Mouse (Mus musculus): ENCODE data around the gene Hsd3b2. TPM values are rescaled to one million over a fixed set of nuclear protein-coding genes. Genes with fewer than 3 reads are reported as not detected.
"Not testable (repeated sequence)": the region's sequence is repeated elsewhere in the genome, so short reads cannot be mapped to it uniquely, and the experiment has no call there.

Hsd3b2 gene
- not detected in 2 replicates for polyA plus RNA-seq (2014; fragmentation: Nextera tagmentation; extraction: Ambion mirVana)

- Histone ChIP-seq H3K27ac (ENCODE audit: low read depth, low read length) (no peak within 1 kb of the TSS), H3K4me3 (ENCODE audit: low read depth, low read length) (no peak within 1 kb of the TSS), H3K9ac (ENCODE audit: low read length) (no peak within 1 kb of the TSS), H3K4me1 (replicated peaks; ENCODE audit: control insufficient read depth, insufficient read depth, low read length) (no peaks in the 10 kb centered on the region), H3K36me3 (ENCODE audit: control insufficient read depth, insufficient read depth, low read length) (no peaks in the 10 kb centered on the region), H3K4me2 (ENCODE audit: low read depth, low read length, severe bottlenecking) (no peak within 1 kb of the TSS), H3K9me3 (ENCODE audit: control insufficient read depth, low read length) (no peaks in the 10 kb centered on the region), H3K27me3 (ENCODE audit: control insufficient read depth, insufficient read depth, low read length) (no peaks in the 10 kb centered on the region)
- DNase-seq (ENCODE audit: low spot score) (no peak), ATAC-seq (replicated peaks; ENCODE audit: low FRiP score) (no peak)
- WGBS: 82% methylated on average over 1 of the region's 1 CpGs
These were observed at the start of gene Hsd3b2 for GRCm38 (mm10) chr3:98724376-98724775. Gene Hsd3b2, minus strand, starts transcription at chr3:98724543.

- Histone ChIP-seq H3K4me1 (replicated peaks; ENCODE audit: control insufficient read depth, insufficient read depth, low read length) (no peaks in the 10 kb centered on the region), H3K4me2 (ENCODE audit: low read depth, low read length, severe bottlenecking) (no peak overlapping the region), H3K9me3 (ENCODE audit: control insufficient read depth, low read length) (no peaks in the 10 kb centered on the region), H3K9ac (ENCODE audit: low read length) (no peak overlapping the region), H3K27me3 (ENCODE audit: control insufficient read depth, insufficient read depth, low read length) (no peaks in the 10 kb centered on the region), H3K27ac (ENCODE audit: low read depth, low read length) (no peak overlapping the region), H3K4me3 (ENCODE audit: low read depth, low read length) (no peak overlapping the region), H3K36me3 (ENCODE audit: control insufficient read depth, insufficient read depth, low read length) (no peaks in the 10 kb centered on the region)
- DNase-seq (ENCODE audit: low spot score) (no peak), ATAC-seq (replicated peaks; ENCODE audit: low FRiP score) (no peak)
These were observed 39.8 kb upstream of the Hsd3b2 start for GRCm38 (mm10) chr3:98764155-98764554.

GRCm38 (mm10) chr3:98756836-98757235, 32.5 kb upstream of the Hsd3b2 start:
- H3K36me3 ChIP-seq (ENCODE audit: control insufficient read depth, insufficient read depth, low read length): no peaks in the 10 kb centered on the region
- H3K27ac ChIP-seq (ENCODE audit: low read depth, low read length): no peak overlapping the region
- no peak overlapping the region for H3K9ac ChIP-seq (ENCODE audit: low read length)
- 88% methylated on average over 3 of the region's 3 CpGs for WGBS
- no peaks in the 10 kb centered on the region for H3K27me3 ChIP-seq (ENCODE audit: control insufficient read depth, insufficient read depth, low read length)
- H3K4me2 ChIP-seq (ENCODE audit: low read depth, low read length, severe bottlenecking): no peak overlapping the region
- no peaks in the 10 kb centered on the region for H3K9me3 ChIP-seq (ENCODE audit: control insufficient read depth, low read length)
- DNase-seq (ENCODE audit: low spot score) (no peak), ATAC-seq (replicated peaks; ENCODE audit: low FRiP score) (no peak)
- no peaks in the 10 kb centered on the region for H3K4me1 ChIP-seq (replicated peaks; ENCODE audit: control insufficient read depth, insufficient read depth, low read length)
- no peak overlapping the region for H3K4me3 ChIP-seq (ENCODE audit: low read depth, low read length)

GRCm38 (mm10) chr3:98752171-98752570, 27.8 kb upstream of the Hsd3b2 start:
- no peaks in the 10 kb centered on the region for H3K9me3 ChIP-seq (ENCODE audit: control insufficient read depth, low read length)
- WGBS: 83% methylated on average over 2 of the region's 2 CpGs
- no peak overlapping the region for H3K4me2 ChIP-seq (ENCODE audit: low read depth, low read length, severe bottlenecking)
- no peak overlapping the region for H3K9ac ChIP-seq (ENCODE audit: low read length)
- no peak overlapping the region for H3K4me3 ChIP-seq (ENCODE audit: low read depth, low read length)
- H3K4me1 ChIP-seq (replicated peaks; ENCODE audit: control insufficient read depth, insufficient read depth, low read length): no peaks in the 10 kb centered on the region
- no peaks in the 10 kb centered on the region for H3K27me3 ChIP-seq (ENCODE audit: control insufficient read depth, insufficient read depth, low read length)
- no peak for DNase-seq (ENCODE audit: low spot score)
- no peak overlapping the region for H3K27ac ChIP-seq (ENCODE audit: low read depth, low read length)
- H3K36me3 ChIP-seq (ENCODE audit: control insufficient read depth, insufficient read depth, low read length): no peaks in the 10 kb centered on the region
- no peak for ATAC-seq (replicated peaks; ENCODE audit: low FRiP score)

GRCm38 (mm10) chr3:98741043-98741442, 16.7 kb upstream of the Hsd3b2 start:
- H3K27me3 ChIP-seq (ENCODE audit: control insufficient read depth, insufficient read depth, low read length); H3K27ac ChIP-seq (ENCODE audit: low read depth, low read length); H3K4me3 ChIP-seq (ENCODE audit: low read depth, low read length); H3K4me1 ChIP-seq (replicated peaks; ENCODE audit: control insufficient read depth, insufficient read depth, low read length); DNase-seq (ENCODE audit: low spot score); H3K36me3 ChIP-seq (ENCODE audit: control insufficient read depth, insufficient read depth, low read length); ATAC-seq (replicated peaks; ENCODE audit: low FRiP score); H3K4me2 ChIP-seq (ENCODE audit: low read depth, low read length, severe bottlenecking); H3K9ac ChIP-seq (ENCODE audit: low read length); H3K9me3 ChIP-seq (ENCODE audit: control insufficient read depth, low read length): not testable (repeated sequence)
- 73% methylated on average over 1 of the region's 1 CpGs for WGBS

- H3K9ac ChIP-seq (ENCODE audit: low read length): no peak overlapping the region
- H3K9me3 ChIP-seq (ENCODE audit: control insufficient read depth, low read length): no peaks in the 10 kb centered on the region
- WGBS: 45% methylated on average over 4 of the region's 4 CpGs
These were observed 10.0 kb upstream of the Hsd3b2 start for GRCm38 (mm10) chr3:98734340-98734739.

GRCm38 (mm10) chr3:98733724-98734123, 9.4 kb upstream of the Hsd3b2 start:
- Histone ChIP-seq H3K9ac (ENCODE audit: low read length) (no peak overlapping the region), H3K4me1 (replicated peaks; ENCODE audit: control insufficient read depth, insufficient read depth, low read length) (no peaks in the 10 kb centered on the region), H3K4me2 (ENCODE audit: low read depth, low read length, severe bottlenecking) (no peak overlapping the region), H3K4me3 (ENCODE audit: low read depth, low read length) (no peak overlapping the region), H3K27me3 (ENCODE audit: control insufficient read depth, insufficient read depth, low read length) (no peaks in the 10 kb centered on the region), H3K9me3 (ENCODE audit: control insufficient read depth, low read length) (no peaks in the 10 kb centered on the region), H3K36me3 (ENCODE audit: control insufficient read depth, insufficient read depth, low read length) (no peaks in the 10 kb centered on the region), H3K27ac (ENCODE audit: low read depth, low read length) (no peak overlapping the region)
- ATAC-seq (replicated peaks; ENCODE audit: low FRiP score) (no peak), DNase-seq (ENCODE audit: low spot score) (no peak)
- WGBS: 87% methylated on average over 2 of the region's 2 CpGs

More at GRCm38 (mm10) chr3:98734340-98734739, 10.0 kb upstream of the Hsd3b2 start:
- Histone ChIP-seq H3K4me2 (ENCODE audit: low read depth, low read length, severe bottlenecking) (no peak overlapping the region), H3K27me3 (ENCODE audit: control insufficient read depth, insufficient read depth, low read length) (no peaks in the 10 kb centered on the region), H3K4me1 (replicated peaks; ENCODE audit: control insufficient read depth, insufficient read depth, low read length) (no peaks in the 10 kb centered on the region), H3K36me3 (ENCODE audit: control insufficient read depth, insufficient read depth, low read length) (no peaks in the 10 kb centered on the region), H3K4me3 (ENCODE audit: low read depth, low read length) (no peak overlapping the region), H3K27ac (ENCODE audit: low read depth, low read length) (no peak overlapping the region)
- no peak for ATAC-seq (replicated peaks; ENCODE audit: low FRiP score)
- DNase-seq (ENCODE audit: low spot score): no peak

- WGBS: 80% methylated on average over 2 of the region's 2 CpGs
- Histone ChIP-seq H3K27ac (ENCODE audit: low read depth, low read length) (no peak overlapping the region), H3K9ac (ENCODE audit: low read length) (no peak overlapping the region), H3K9me3 (ENCODE audit: control insufficient read depth, low read length) (no peaks in the 10 kb centered on the region), H3K36me3 (ENCODE audit: control insufficient read depth, insufficient read depth, low read length) (no peaks in the 10 kb centered on the region), H3K4me3 (ENCODE audit: low read depth, low read length) (no peak overlapping the region), H3K4me2 (ENCODE audit: low read depth, low read length, severe bottlenecking) (no peak overlapping the region), H3K4me1 (replicated peaks; ENCODE audit: control insufficient read depth, insufficient read depth, low read length) (no peaks in the 10 kb centered on the region), H3K27me3 (ENCODE audit: control insufficient read depth, insufficient read depth, low read length) (no peaks in the 10 kb centered on the region)
- ATAC-seq (replicated peaks; ENCODE audit: low FRiP score) (no peak), DNase-seq (ENCODE audit: low spot score) (no peak)
These were observed 1.9 kb upstream of the Hsd3b2 start for GRCm38 (mm10) chr3:98726281-98726680.

- H3K27ac ChIP-seq (ENCODE audit: low read depth, low read length): no peak overlapping the region
- no peaks in the 10 kb centered on the region for H3K9me3 ChIP-seq (ENCODE audit: control insufficient read depth, low read length)
- DNase-seq (ENCODE audit: low spot score): no peak
- no peak overlapping the region for H3K9ac ChIP-seq (ENCODE audit: low read length)
- H3K27me3 ChIP-seq (ENCODE audit: control insufficient read depth, insufficient read depth, low read length): no peaks in the 10 kb centered on the region
- H3K4me2 ChIP-seq (ENCODE audit: low read depth, low read length, severe bottlenecking): no peak overlapping the region
- no peaks in the 10 kb centered on the region for H3K36me3 ChIP-seq (ENCODE audit: control insufficient read depth, insufficient read depth, low read length)
- no peak for ATAC-seq (replicated peaks; ENCODE audit: low FRiP score)
- H3K4me3 ChIP-seq (ENCODE audit: low read depth, low read length): no peak overlapping the region
- no peaks in the 10 kb centered on the region for H3K4me1 ChIP-seq (replicated peaks; ENCODE audit: control insufficient read depth, insufficient read depth, low read length)
These were observed 3.6 kb downstream of the Hsd3b2 start for GRCm38 (mm10) chr3:98720740-98721139.
